Comparison of ENCODE assay signal across 12 mouse cellular contexts in the genomic region with DNA sequence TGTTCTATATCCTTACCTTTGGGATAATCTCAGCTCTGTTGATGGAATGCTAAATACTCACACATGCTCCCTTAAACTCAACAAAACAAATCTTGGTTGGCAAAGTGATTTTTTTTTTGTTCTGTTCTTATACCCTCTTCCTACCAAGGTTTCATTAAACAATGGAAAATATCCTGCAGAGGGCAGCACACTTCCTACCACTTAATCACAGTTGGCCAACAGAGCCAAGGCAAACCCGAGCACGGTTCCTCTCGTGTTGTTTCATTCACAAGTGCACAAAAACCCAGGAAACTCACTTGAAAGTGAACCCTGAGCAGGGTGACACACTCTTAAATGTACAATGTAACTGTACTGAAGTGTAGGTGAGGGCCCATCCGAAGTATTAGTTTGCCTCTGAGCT.
DNase-seq lines count a peak whose midpoint lies in the region; ATAC-seq and TF ChIP-seq lines count a peak whose summit lies in the region.
"Had no signal": no experiment of that assay in that cellular context is flagged by ENCODE, and none has a peak within 500 bp of the region (broad histone marks: within the 10 kb centered on the region; RNA-seq: fewer than 3 reads in every experiment).

No protein-coding gene starts in this region.

- peak; percentile 61 for TF ChIP-seq CTCF in kidney, postnatal 0 days (IDR thresholded peaks at IDR 0.05; ENCODE audit: low read depth)
- TF ChIP-seq CTCF in cortical plate, adult 2 months (IDR thresholded peaks at IDR 0.05; ENCODE audit: extremely low read depth, insufficient read depth, low read length) = 0 out of 2 replicates have a peak, but pooled peaks have one; percentile 32

- no peak overlapping the region for H3K9ac ChIP-seq in kidney, postnatal 0 days (ENCODE audit: low read depth, low read length)
- no peak overlapping the region for H3K9ac ChIP-seq in kidney, embryonic 15.5 days
- H3K9ac ChIP-seq: limb, embryonic 13.5 days; stomach, embryonic 15.5 days had no signal

- no peak overlapping the region for H3K27ac ChIP-seq in kidney, postnatal 0 days
- no peak overlapping the region for H3K27ac ChIP-seq in kidney, embryonic 15.5 days
- no peak overlapping the region for H3K27ac ChIP-seq in cortical plate, adult 2 months (ENCODE audit: insufficient read depth, low read length)
- H3K27ac ChIP-seq: limb, embryonic 13.5 days; midbrain, embryonic 10.5 days; stomach, embryonic 15.5 days had no signal

- H3K27me3 ChIP-seq in kidney, postnatal 0 days (ENCODE audit: insufficient read depth, low read length) = no peaks in the 10 kb centered on the region
- no peaks in the 10 kb centered on the region for H3K27me3 ChIP-seq in kidney, embryonic 15.5 days
- H3K27me3 ChIP-seq: limb, embryonic 13.5 days; stomach, embryonic 15.5 days had no signal

- peaks cover 6% of the 10 kb centered on the region; the same call in 1 of the 2 replicates for H3K36me3 ChIP-seq in kidney, postnatal 0 days (ENCODE audit: insufficient read depth, low read length)
- peaks cover 67% of the 10 kb centered on the region for H3K36me3 ChIP-seq in kidney, embryonic 15.5 days

- H3K4me2 ChIP-seq in kidney, postnatal 0 days (ENCODE audit: low read length) = no peak overlapping the region
- H3K4me2 ChIP-seq in kidney, embryonic 15.5 days = no peak overlapping the region
- H3K4me2 ChIP-seq: limb, embryonic 13.5 days; stomach, embryonic 15.5 days had no signal

- ATAC-seq in cerebellum, adult (ENCODE audit: insufficient number of reproducible peaks, low FRiP score, low TSS enrichment) = no peak
- no peak for ATAC-seq in kidney, postnatal 0 days (replicated peaks; ENCODE audit: low FRiP score, low read depth)
- no peak for ATAC-seq in kidney, embryonic 15.5 days (replicated peaks; ENCODE audit: low FRiP score)

- H3K4me1 ChIP-seq in kidney, postnatal 0 days (replicated peaks; ENCODE audit: insufficient read depth, low read length) = no peaks in the 10 kb centered on the region
- no peaks in the 10 kb centered on the region for H3K4me1 ChIP-seq in kidney, embryonic 15.5 days
- H3K4me1 ChIP-seq in cortical plate, adult 2 months (ENCODE audit: control insufficient read depth, insufficient read depth, low read length) = no peaks in the 10 kb centered on the region
- H3K4me1 ChIP-seq: limb, embryonic 13.5 days; midbrain, embryonic 10.5 days; stomach, embryonic 15.5 days had no signal

- H3K4me3 ChIP-seq in kidney, postnatal 0 days (replicated peaks; ENCODE audit: low read depth, low read length) = no peak overlapping the region
- no peak overlapping the region for H3K4me3 ChIP-seq in kidney, embryonic 15.5 days (replicated peaks)
- no peak overlapping the region for H3K4me3 ChIP-seq in cortical plate, adult 2 months (ENCODE audit: insufficient read depth, low read length)
- H3K4me3 ChIP-seq: limb, embryonic 13.5 days; midbrain, embryonic 10.5 days; stomach, embryonic 15.5 days had no signal

- 65% methylated on average over 4 of the region's 4 CpGs for WGBS in kidney, postnatal 0 days
- 70% methylated on average over 4 of the region's 4 CpGs for WGBS in kidney, embryonic 15.5 days

- TF ChIP-seq POLR2A in cortical plate, adult 2 months (IDR thresholded peaks at IDR 0.05; ENCODE audit: extremely low read depth, insufficient read depth, low read length) = no peak

- DNase-seq in cerebellum, postnatal 10 days = peak; percentile 49 to 61
- DNase-seq in kidney, postnatal 0 days (ENCODE audit: low spot score) = peak; percentile 40
- peak; percentile 3 for DNase-seq in A20 (ENCODE audit: low read depth, low spot score)
- no peak for DNase-seq in thymus, postnatal 36 days
- DNase-seq in spleen, postnatal 10 days (ENCODE audit: low spot score in 2 of 2) = no peak
- DNase-seq: gastrocnemius, postnatal 14 days had no signal

- no peaks in the 10 kb centered on the region for H3K9me3 ChIP-seq in kidney, postnatal 0 days (replicated peaks; ENCODE audit: low read length)
- no peaks in the 10 kb centered on the region for H3K9me3 ChIP-seq in kidney, embryonic 15.5 days (replicated peaks)
- H3K9me3 ChIP-seq: limb, embryonic 13.5 days; midbrain, embryonic 10.5 days; stomach, embryonic 15.5 days had no signal

Comparison
In these comparisons a context has a peak if more than half of its experiments do, and no peak if none do; other contexts are left out.
1. DNase-seq: peak in cerebellum, postnatal 10 days (2 of 2), kidney, postnatal 0 days (single experiment) and A20 (single experiment); none in thymus, postnatal 36 days (0 of 2) and spleen, postnatal 10 days (0 of 2).